Mouse (Mus musculus) cerebellum, adult 9-11 months (tissue): ENCODE data around the gene Fam3b.

Source experiments
- DNase-seq: peaks from one replicate; pipeline ENCODE4 v3.0.0; 2022

Gene Fam3b

DNA sequence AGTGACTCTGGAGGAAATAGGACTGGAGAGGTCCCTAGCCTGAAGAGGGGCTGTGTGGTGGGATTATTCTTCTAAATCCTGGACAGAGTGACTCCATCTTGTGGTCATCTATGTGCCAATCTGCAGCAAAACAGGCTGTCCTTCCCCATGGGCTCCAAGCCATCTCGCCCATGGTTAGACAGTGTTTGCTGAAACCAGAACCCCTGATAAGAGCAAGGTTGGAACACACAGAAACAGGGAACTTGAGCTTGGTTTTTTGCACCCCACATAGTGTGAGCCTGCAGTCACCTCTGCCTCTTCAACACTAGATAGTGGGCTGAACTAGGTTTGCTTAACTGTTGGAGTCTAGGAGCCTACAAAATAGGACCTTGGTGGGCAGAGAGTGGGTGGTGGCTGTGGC, 38.1 kb downstream of the Fam3b start:
- DNase-seq = no peak

GRCm38 (mm10) chr16:97475581-97475980, 39.0 kb downstream of the Fam3b start:
- DNase-seq = no peak

DNA sequence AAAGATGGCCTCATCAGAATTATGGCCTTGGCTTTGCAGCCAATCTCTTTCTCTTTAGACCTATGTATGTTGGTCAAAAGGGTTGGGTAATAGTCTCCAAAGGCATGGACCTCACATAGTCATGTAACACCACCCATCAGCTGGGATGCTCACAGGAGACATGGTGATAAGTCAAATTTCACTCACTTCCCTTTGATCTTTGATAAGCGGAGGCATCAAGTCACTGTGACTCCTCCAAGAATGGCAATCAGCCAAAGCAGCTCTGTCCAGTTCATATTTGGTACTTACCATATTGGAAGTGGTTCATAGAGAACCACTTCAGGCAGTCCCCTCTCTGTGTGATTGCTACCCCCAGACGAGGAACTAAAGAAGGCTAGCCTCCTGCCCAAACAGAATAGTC, 39.9 kb downstream of the Fam3b start:
- no peak for DNase-seq

DNA sequence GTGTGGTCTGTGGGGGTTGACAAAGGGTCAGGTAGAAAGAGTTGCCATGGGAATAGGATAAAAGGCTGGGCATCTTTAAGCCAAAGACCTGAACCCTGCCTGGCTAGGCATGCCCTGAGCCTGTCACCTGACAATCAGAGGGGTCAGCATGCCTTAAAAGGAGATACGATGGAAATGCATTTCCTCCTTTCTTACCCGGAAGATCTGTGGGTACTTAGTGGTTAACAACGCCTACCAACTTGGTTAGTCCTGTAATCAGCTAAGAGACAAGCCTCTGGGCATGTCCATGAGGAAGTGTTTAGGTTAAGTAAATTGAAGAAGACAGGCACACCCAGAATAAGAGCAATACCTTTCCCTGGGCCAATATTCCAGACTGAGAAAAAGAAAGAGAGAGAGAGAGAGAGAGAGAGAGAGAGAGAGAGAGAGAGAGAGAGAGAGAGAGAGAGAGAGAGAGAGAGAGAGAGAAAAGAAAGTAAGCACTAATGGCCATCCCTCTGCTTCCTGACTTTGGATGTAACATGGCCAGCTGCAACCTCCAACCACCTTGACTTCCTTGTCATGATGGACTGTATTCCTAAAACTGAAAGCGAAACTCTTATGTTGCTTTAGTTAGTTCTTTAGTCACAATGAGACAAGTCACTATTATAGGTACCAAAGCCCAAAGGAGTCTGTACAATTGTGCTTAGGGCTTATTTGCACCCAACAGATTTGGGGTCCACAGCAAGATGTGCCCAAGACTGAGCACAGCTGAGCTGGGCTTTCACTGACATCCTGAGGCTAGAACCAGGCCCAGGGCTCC, 46.4 kb downstream of the Fam3b start:
- no peak for DNase-seq

DNA sequence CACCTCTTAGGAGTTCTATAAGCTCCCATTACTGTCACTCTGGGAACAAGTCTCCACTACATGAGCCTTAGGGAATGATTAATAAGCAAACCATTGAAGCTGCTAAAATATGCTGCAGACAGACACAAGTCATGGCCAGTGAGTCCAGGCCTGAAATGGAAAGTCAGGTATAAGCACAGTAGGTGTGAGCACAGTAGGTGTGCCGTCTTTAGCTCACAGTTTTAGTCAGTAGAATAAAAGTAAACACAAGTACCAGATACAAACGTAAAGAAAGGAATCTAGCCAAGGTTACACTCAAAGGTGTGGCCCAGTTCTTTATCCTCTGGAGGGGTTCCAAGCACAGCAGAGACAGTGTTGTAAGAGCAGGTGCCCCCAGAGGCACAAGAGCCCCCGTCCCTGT, 47.1 kb downstream of the Fam3b start:
- no peak for DNase-seq

DNA sequence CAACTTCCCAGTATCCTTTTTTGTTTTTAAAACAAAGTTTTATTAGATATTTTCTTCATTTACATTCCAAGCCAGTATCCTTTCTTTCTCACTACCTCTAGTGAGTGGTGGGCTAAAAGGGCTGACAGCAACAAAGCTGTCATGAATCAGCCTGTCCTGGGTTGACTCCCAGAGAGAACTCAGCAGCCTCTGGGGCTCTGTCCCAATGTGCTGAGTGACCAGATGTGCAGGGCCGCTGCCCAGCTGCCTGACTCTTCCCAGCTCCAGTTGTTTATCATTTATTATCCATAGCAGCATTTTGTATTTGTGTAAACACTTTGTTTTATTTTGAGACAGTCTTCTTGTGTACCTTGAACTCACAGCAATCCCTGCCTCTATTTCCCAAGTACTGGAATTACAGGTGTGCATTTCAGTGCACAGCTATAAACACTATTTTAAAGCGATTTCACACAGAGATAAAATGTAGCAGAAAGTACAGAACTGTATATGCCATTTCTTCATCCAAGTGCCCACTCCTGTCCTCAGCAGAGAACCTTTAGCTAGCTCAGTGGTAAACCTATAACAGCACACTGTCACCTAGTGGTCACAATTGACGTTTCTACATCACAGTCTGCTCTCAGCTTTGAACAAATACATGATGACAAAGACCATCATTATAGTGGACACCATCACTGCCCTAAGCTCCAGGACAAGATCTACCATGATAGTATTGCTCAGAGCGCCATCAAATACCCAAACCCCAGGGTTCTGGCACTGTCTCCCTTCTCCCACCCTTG, 48.2 kb downstream of the Fam3b start:
- DNase-seq = no peak

- DNase-seq = no peak
Observed at GRCm38 (mm10) chr16:97462481-97463181, 52.0 kb downstream of the Fam3b start, which contains the start of gene Mx1. TSS of gene Mx1 (minus strand) at chr16:97462907.

DNA sequence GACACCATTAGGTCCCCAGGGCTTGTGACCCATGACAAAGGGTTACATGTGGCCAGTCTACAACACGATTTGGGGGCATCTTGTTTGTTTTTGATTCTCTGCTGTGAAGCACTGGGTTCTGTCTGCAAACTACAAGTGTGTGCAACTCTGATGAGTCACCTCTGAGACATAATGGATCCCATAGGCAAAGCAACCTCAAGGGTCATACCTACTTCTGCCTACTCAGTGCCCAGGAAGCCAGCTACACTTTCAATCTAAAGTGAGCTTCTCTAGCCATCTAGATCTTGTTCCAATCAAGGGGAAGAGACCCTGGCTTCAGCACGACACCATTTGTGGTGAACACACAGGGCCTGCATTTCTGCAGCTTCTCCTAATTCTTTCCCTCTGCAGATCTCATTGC, 53.3 kb downstream of the Fam3b start:
- DNase-seq = no peak

GRCm38 (mm10) chr16:97459831-97460230, 54.8 kb downstream of the Fam3b start:
- DNase-seq = no peak

- DNase-seq = no peak
Observed at GRCm38 (mm10) chr16:97447386-97447785, 67.2 kb downstream of the Fam3b start.

DNA sequence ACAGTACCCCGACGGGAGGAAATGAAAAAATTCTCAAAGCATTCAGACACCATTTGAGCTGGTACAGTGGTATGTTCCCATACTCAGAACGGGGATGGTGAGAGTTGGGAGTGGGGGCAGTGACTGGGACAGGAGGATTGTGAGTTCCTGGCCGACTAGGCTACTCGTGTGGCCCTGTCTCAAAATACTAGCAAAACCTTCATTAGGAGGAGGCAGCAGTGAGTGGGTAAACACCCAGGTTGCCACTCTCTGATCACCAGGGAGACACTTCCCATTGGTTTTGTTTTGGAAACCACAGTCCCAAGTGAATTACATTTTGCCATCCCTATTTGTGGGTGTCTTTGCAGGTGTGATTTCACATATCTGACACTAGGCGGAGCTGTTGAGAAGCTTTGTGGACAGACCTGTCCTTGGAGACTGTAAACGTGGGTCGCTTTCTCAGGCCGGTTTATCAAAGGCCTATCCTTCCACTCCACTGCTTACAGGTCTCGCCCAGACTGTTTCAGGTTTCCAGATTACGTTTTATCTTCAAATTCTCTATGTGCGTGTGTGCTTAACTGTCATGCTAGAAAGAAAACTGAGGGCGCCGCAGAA, 70.8 kb downstream of the Fam3b start:
- peak; percentile 12 for DNase-seq

DNA sequence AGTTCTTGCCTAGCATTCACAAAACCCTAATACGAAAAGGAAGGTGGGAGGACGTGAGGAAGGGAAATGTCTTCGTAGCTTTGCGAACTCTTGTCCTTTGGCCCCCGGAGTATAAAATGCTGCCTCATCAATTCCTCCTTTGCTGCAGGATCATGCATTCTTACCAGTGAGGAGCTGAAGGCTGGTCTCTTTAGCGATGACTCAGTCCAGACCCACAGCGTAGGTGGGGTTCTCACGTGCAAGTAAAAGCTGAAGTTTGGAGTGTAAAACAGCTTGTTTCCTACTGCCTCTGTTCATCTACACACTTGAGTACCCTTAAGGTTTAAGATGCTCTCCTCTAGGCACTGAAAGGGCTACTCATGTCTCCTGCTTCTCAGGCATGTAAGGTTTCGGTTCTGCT, 72.6 kb downstream of the Fam3b start:
- DNase-seq = no peak

DNA sequence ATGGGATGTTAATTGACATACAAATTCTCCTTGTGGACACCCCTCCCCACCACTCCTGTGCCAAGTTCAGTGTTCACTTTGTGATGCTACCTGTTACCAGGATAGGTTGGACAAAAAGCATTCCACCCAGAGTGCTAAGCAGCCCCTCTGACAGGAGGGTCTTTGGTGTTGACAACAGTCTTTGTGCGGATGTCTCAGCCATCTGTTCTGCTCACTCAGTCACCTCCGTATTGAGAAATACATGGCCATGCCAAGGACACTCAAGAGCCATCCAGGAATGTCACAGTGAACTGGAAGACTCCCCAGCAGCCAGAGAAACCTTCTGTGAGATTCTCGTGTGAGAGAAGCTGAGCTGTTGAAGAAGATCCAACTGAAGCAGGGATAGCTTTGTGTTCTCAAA, 76.4 kb downstream of the Fam3b start:
- no peak for DNase-seq

DNA sequence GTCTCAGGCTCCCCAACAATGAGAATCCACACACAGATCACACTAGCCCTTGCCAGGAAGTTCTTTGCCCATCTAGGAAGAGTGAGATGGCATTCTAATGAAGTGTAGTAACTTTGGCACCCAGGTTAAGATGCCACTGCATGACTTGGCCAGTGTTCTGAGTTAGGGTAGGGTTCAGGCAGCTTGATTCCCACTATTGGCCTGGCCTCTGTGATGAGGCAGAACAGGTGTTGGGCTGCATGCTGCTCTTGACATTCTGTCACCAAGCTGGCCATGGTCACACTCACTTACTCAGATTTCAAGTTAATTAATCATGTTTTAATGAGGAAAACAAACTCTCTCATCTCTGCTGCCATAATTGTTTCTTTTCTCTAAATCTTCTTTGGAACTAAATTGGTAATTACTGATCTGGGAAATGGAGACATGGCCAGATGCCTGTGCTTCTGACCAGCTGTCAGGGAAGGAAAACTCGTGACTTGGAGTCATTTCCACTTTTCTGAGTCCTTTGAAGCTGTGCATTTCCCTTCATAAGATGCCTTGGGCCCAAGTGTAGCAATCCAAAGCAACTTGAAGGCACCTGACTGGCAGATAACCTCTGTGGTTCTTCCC, 77.1 kb downstream of the Fam3b start:
- DNase-seq = no peak

- peak; percentile 26 for DNase-seq
Observed at GRCm38 (mm10) chr16:97434206-97434605, 80.4 kb downstream of the Fam3b start.

DNA sequence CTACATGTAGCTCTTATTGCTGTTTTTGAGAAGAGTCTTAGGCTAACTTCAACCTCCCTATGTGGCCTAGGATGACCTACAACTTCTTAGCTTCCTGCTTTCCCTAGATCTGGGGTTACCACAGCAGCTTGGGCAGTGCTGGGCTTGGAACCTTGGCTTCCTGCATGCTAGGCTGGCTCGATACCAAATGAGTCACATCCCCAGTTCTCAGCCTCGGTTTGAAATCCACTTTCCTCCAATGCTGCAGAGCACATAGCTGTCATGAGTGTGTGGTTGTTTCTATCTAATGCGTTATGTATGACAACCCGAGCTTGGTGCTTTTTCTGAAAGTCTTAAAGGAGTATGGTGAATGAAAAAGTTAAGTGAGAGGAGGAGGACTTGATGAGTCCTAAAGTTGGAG, 83.3 kb downstream of the Fam3b start:
- DNase-seq = no peak

DNA sequence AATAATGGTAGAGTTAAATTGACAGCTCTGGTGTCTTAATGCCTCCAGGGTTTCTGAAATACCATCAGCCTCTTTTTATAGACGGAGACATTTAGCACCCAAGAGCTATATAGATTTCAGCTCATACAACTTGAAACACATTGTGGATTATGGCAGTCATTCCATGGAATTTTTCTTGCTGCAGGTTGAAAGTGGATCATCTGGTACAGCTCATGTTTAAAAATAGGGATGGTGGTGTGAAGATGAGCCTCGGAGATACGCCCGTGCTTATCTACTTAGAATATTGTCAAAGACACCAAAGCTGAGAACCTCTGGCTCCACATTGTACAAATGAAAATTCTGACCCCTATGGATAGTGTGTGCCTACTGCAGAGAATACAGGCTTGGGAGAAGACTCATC, 84.5 kb downstream of the Fam3b start:
- DNase-seq = no peak

DNA sequence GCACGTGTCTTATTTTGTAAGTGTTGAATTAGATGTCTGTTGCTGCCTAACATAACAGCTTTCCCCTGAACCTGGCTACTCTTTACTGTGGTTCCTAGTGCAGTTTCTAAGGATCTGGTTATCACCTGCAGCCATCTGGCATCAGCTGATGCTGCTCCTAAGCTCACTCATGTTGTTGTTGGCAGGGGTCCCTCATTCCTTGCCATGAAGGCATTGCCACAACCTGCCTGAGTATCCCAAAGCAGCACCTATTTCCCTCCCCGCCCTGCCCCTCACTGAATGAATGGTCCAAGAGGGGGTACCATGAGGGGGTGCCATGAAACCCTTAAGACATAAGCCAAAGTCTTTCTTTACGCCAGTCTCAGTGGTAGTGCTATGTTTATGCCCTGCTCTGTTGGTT, 86.6 kb downstream of the Fam3b start:
- no peak for DNase-seq

DNA sequence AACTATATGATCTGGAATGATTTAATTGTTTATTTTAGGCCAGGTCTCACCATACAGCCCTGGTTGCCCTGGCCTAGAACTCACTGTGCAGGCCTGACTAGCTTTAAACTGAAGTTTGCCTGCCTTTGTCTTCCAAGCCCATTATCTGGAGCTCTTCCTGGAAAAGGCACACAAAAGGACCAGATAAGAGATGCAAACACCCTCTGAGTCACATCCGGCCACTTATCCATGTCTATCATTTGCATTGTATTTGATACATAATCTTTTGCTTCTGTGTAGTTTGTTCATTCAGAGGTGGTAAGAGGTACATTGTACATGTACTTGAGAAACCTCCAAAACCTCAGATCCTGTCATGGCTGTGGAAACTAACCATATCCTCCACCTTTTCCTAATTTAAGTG, 91.0 kb downstream of the Fam3b start:
- DNase-seq = no peak

GRCm38 (mm10) chr16:97421671-97422070, 92.9 kb downstream of the Fam3b start:
- no peak for DNase-seq
